Mouse (Mus musculus): ENCODE measurements around the gene Atp6v1g2.

DNA sequence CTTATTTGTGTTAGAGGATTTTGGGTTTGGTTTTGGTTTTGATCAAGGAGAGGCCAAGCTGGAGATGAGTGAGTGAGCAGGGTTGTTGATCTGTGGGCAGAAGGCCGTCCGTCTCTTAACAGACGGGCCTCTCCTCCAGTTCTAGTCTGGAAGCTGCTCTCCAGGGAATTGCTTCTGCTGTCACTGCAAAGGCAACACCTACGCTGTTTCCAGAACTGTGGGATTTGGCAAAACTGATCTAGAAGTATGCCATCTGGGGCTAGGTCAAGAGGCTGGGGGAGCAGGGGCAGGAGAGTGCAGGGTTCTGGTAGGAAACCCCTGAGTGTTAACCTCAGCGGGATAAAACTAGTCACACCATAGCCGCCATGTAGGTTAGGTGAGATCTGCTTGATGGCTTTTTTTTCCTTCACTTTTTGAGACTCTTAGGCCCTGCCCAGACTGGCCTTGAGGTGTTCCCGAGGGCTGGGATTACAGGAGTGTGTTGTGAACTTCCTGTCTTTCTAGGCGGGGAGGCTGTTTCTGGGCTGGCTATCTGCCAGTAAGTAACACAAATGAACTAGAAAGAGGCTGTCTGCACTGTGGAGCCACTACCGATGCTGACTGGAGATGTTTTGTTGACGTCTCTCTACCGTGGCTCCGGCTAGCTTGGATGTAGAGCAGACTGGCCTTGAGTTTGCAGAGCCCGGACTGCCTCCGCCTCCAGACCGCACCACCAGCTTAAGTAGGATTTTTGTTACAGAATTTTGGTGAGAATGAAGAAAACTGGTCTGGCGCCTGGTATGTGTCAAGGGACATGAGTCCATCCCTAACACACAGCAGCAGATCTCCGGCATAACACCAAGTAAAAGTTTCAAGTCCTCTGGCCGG, at the start of gene Atp6v1g2:
- no peak for TF ChIP-seq POLR2A (IDR thresholded peaks at IDR 0.05; ENCODE audit: insufficient read depth, low read depth, low read length)
- no peak for TF ChIP-seq CTCF (IDR thresholded peaks at IDR 0.05; ENCODE audit: insufficient read depth, low read depth, low read length)
